Mouse (Mus musculus) hindbrain, embryonic 12.5 days (tissue): Measurements from ENCODE around the gene Sirt7. TPM values are rescaled to one million over a fixed set of nuclear protein-coding genes. Genes with fewer than 3 reads are reported as not detected.
A peak's percentile ranks its signal among the peaks of the same experiment; 100 is the strongest.

Source experiments
- ATAC-seq: fragments of 200-750 bp; cut with Nextera tagmentation; 2 replicates; pipeline ENCODE4 v1.8.0; 2017; ENCODE audit warnings: moderate TSS enrichment; ENCODE audit not compliant: low FRiP score
- H3K27ac ChIP-seq: fragments of 300-500 bp; sonication (generic); 2 replicates; pipeline ENCODE4 v1.5.1; 2016; ENCODE audit warnings: mild to moderate bottlenecking
- H3K27me3 ChIP-seq: fragments of 300-500 bp; sonication (generic); 2 replicates; pipeline ENCODE4 v1.6.1; 2016; ENCODE audit warnings: mild to moderate bottlenecking
- H3K36me3 ChIP-seq: fragments of 300-500 bp; sonication (generic); 2 replicates; pipeline ENCODE4 v1.6.1; 2016; ENCODE audit warnings: mild to moderate bottlenecking
- H3K4me1 ChIP-seq: fragments of 300-500 bp; sonication (generic); 2 replicates; pipeline ENCODE4 v1.6.1; 2016
- H3K4me2 ChIP-seq: fragments of 300-500 bp; sonication (generic); replicated peaks from 2 replicates; pipeline ENCODE4 v1.6.1; 2016; ENCODE audit warnings: mild to moderate bottlenecking
- H3K4me3 ChIP-seq: fragments of 300-500 bp; sonication (generic); 2 replicates; pipeline ENCODE4 v1.5.1; 2016; ENCODE audit warnings: mild to moderate bottlenecking
- H3K9ac ChIP-seq: fragments of 300-500 bp; sonication (generic); 2 replicates; pipeline ENCODE4 v1.6.1; 2016; ENCODE audit warnings: mild to moderate bottlenecking, moderate library complexity
- H3K9me3 ChIP-seq: fragments of 300-500 bp; sonication (generic); replicated peaks from 2 replicates; pipeline ENCODE4 v1.6.1; 2016; ENCODE audit warnings: mild to moderate bottlenecking
- WGBS: fragments of 180-500 bp; shearing (Covaris S2); methylation state at CpG from one replicate; pipeline ENCODE4 v1.1.7; 2016; 5-methylcytosine and 5-hydroxymethylcytosine counted together
- polyA plus RNA-seq: library from polyadenylated mRNA; unstranded; fragments of >200 nt; fragmentation: Nextera tagmentation; extraction: Ambion mirVana; gene quantifications from 2 replicates; pipeline ENCODE4 v1.2.1, GENCODE M21; 2016

The Sirt7 gene
- polyA plus RNA-seq, 1 experiment from 2014 or later: 43.9 TPM

DNA sequence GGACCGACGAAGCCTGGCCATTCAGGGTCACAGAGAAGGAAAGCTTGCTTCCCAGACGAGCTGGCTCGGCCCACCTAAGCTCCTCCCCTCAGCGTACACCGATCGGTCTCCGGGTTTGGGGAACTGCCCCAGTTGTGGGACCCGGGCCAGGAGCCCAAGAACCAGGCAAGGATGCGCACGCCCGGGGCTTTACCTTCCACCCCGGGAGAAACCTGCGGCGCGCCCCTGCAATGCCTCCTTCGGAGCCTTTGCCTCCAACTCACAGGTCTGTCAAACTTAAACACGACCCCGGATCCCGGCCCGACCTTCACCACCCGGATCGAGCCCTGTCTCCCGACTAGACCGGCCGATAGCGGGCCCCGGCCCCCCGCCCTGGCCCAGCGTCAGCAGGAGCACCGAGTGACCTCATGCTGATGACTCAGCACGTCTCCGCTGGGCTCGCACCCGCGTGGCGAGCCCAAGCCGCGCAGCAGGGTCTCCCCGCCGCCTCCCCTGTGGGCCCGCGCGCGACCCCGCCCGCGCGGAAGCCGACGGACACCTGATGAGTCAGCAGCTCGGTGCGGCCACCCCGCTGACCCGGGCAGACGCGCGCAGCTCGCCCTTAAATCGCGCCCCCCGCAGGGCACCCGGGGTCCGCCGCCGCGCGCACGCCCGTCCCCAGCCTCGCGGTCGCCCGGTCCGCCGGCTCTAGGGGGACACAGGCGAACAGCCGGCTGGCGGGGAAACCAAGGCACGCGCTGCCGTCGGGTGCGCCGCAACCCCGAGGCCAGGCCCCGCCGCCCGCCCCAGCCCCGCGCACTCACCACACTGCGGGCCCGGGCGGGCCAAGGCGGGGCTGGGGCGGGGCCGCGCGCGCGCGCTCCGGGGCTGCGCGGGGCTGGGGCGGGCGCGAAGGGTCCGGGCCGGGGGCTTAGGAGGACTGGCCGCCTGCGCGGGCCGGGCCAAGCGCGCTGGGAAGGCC, 7.8 kb upstream of the Sirt7 start:
- H3K9me3 ChIP-seq: no peaks in the 10 kb centered on the region
- peaks cover 36% of the 10 kb centered on the region for H3K4me1 ChIP-seq
- H3K27ac ChIP-seq: peak overlapping the region; percentile 89
- no peaks in the 10 kb centered on the region for H3K27me3 ChIP-seq
- peaks cover 13% of the 10 kb centered on the region for H3K36me3 ChIP-seq
- H3K4me3 ChIP-seq: peak overlapping the region; percentile 95
- peak overlapping the region; percentile 82 for H3K4me2 ChIP-seq
- H3K9ac ChIP-seq: peak overlapping the region; percentile 95
- under 1% methylated on average over 93 of the region's 116 CpGs for WGBS
- ATAC-seq: peak; percentile 89

DNA sequence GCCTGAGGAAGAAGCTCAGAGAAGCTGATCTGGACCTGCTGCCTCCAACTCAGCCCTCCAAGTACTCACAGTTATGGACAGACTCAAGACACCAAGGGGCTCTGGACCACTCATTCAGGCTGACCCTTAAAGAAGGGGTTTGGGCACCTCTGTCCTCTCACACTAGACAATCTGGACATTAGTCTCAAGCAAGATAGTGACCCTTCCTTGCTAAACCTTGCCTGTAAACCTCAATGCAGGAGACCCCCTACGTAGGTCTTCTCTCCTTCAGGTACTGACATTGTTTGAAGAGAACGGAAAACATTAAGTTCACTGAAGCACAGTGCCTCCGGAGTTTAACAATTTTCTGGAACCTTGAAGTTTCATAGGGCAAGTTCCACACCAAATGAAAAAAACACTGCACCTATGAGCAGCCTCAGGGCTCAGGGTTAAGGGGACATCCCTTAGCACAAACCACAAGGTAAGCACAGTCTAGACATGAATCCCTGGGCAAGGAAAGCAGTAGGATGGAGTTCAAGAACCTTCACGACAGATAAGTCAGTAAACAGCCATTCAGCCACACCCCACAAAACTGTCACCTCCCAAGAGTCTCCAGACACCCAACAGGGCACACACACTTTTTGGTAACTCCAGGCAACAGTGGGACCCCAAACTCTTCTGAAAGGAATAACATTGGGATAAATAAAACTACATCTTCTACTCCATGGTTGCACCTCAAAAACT, 6.8 kb upstream of the Sirt7 start:
- Histone ChIP-seq H3K4me3 (peak overlapping the region; percentile 95), H3K36me3 (peaks cover 22% of the 10 kb centered on the region), H3K27ac (peak overlapping the region; percentile 89; the same call in 1 of the 2 replicates), H3K27me3 (no peaks in the 10 kb centered on the region), H3K4me2 (peak overlapping the region; percentile 82), H3K4me1 (peaks cover 36% of the 10 kb centered on the region), H3K9me3 (no peaks in the 10 kb centered on the region), H3K9ac (peak overlapping the region; percentile 95)
- 67% methylated on average over 4 of the region's 4 CpGs for WGBS
- no peak for ATAC-seq

DNA sequence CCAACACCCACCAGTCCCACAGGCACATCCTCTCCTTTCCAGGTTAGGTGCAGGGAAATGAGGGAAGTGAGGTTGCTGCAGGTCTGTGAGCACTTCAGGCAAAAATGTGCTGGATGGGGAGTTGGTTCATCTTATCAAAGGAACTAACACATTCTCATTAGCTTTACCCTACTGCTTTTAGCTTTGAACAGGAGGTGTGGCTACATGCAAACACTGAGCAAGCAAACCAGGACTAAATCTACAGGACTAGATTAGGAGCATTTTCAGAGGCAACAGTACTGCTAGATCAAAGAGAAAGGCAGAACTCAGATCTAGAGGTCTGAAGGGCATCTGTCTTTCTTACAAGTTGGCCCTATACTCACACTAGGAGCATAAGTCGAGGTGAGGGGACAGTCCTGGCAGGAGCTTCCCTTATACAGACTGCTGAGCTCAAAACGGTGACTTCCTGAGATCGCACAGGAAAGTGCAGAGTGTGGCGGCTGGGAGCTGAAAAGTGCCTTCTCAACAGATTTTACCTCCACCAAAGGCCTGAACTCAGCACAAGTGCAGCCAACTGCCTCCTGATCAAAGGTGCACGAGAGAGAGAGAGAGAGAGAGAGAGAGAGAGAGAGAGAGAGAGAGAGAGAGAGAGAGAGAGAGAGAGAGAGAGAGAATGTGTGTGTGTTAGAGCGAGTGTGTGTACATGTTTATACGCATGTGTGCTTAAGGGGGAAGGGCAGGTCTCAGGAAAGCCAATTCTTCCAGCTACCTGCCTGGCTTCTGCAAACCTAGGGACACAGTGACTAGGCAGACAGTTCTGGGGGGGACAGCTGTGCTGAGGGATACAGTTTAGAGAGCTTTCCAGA, 6.1 kb upstream of the Sirt7 start:
- peaks cover 36% of the 10 kb centered on the region for H3K4me1 ChIP-seq
- 41% methylated on average over 7 of the region's 7 CpGs for WGBS
- H3K9me3 ChIP-seq: no peaks in the 10 kb centered on the region
- H3K4me2 ChIP-seq: peak overlapping the region; percentile 82; the same call in 1 of the 2 replicates
- H3K27me3 ChIP-seq: no peaks in the 10 kb centered on the region
- peak overlapping the region; percentile 95; the same call in 1 of the 2 replicates for H3K4me3 ChIP-seq
- H3K36me3 ChIP-seq: peaks cover 27% of the 10 kb centered on the region
- ATAC-seq: no peak
- peak overlapping the region; percentile 33 for H3K9ac ChIP-seq
- H3K27ac ChIP-seq: no peak overlapping the region

DNA sequence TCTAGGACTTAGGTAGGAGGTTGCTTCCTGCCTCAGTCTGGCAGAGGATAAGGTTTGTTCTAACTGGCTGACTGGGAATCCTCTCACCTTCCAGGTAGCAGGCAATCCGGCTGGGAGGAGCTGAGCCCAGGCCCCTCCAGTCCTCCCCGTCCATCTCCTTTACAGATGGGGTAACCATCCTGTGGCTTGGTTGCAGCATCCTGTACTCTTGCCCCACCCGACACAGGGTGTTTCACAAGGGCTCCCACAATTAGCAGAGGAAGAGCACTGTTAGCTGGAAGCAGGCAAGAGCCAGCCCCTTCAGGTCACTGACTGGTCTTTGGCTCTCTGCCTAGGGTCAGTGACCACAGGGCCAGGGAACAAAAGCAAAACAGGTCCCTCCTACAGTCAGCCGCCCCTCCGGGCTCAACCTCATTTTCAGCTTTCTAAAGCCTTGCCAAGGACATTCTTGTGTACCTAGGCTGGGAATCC, 5.4 kb upstream of the Sirt7 start:
- Histone ChIP-seq H3K27ac (peak overlapping the region; percentile 64), H3K36me3 (peaks cover 27% of the 10 kb centered on the region), H3K27me3 (no peaks in the 10 kb centered on the region), H3K9ac (peak overlapping the region; percentile 33), H3K4me3 (0 out of 2 replicates have a peak overlapping the region, but pooled peaks have one; percentile 7), H3K4me1 (peaks cover 37% of the 10 kb centered on the region), H3K9me3 (no peaks in the 10 kb centered on the region), H3K4me2 (peak overlapping the region; percentile 29)
- WGBS: 32% methylated on average over 5 of the region's 5 CpGs
- ATAC-seq: no peak

DNA sequence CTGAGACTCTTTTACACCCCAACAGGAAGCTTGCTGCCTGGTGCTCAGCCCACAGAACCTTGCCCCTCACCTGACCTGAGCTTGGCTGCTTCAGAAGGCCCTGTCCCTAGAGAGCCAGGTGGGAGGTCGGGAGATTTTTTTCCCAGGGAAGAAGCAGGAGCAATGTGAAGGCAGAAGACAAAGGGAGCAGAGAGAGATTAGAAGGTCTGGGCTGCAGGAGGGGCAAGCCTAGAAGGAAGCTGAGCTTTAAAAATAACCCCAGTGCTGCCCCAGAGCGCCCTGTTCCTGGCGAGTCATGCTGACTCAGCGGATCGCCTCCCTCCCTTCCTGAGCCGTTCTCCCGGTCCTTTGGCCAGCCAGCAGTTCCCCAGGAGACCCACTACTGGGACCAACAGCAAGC, 4.9 kb upstream of the Sirt7 start:
- ATAC-seq: no peak
- 25% methylated on average over 7 of the region's 7 CpGs for WGBS
- H3K9ac ChIP-seq: peak overlapping the region; percentile 33
- peaks cover 27% of the 10 kb centered on the region for H3K36me3 ChIP-seq
- H3K4me2 ChIP-seq: peak overlapping the region; percentile 29
- no peaks in the 10 kb centered on the region for H3K9me3 ChIP-seq
- H3K27me3 ChIP-seq: no peaks in the 10 kb centered on the region
- peaks cover 41% of the 10 kb centered on the region for H3K4me1 ChIP-seq
- 0 out of 2 replicates have a peak overlapping the region, but pooled peaks have one; percentile 7 for H3K4me3 ChIP-seq
- H3K27ac ChIP-seq: peak overlapping the region; percentile 64

DNA sequence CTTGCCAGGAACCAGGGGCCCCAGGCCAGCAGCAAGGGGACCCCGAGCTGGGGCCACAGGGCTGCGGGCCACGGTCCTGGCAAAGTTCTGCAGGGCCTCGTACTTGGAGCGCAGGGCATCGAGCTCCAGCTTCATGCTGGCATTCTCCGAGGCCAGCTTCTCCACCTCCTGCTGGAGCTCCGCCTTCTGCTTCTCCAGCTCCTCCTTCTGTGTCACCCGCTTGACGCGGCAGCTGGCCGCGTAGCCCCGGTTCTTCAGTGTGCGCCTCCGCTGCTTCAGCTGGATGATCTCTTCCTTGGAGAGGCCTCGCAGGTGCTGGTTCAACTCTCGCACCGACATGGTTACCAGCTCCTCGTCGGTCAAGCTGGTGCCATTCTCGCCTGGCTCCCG, 4.3 kb upstream of the Sirt7 start:
- Histone ChIP-seq H3K27me3 (no peaks in the 10 kb centered on the region), H3K4me3 (no peak overlapping the region), H3K27ac (peak overlapping the region; percentile 64; the same call in 1 of the 2 replicates), H3K4me1 (peaks cover 43% of the 10 kb centered on the region), H3K9ac (peak overlapping the region; percentile 33; the same call in 1 of the 2 replicates), H3K9me3 (no peaks in the 10 kb centered on the region), H3K36me3 (peaks cover 27% of the 10 kb centered on the region), H3K4me2 (peak overlapping the region; percentile 29)
- no peak for ATAC-seq
- 76% methylated on average over 23 of the region's 23 CpGs for WGBS

DNA sequence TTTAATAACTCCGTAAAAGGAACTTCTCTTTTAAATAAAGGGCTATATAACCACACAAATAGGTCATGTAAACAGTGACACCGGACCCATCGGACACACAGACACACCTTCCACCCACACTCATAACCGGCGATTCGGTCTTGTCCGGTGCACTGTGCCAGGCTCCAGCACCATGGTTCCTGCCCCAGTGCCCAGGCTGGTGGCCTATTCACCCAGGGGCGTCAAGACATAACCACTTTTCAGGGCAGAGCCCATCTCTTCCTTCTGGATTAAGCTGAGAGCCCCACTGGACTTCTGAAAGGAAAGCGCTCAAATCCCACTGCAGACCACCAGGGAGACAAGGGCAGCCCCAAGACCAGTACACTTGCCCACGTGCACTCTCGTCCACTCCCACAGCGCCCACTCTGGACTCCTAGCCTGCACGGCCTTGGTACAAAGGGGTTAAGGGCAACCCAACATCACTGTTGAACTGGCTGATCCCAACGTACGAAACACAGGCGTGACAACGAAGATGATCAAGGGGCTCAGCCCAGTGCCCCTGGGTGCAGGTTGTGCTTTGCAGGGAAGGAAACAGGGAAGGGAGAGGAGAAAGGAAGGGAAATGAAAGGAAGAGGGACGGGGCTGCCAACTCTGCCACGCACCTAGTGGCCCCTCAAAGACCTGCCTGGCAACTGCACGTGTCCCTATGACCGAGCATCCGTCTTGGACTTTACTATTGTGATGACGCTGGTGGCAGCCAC, 3.7 kb upstream of the Sirt7 start:
- Histone ChIP-seq H3K27ac (no peak overlapping the region), H3K36me3 (peaks cover 27% of the 10 kb centered on the region), H3K9ac (no peak overlapping the region), H3K9me3 (no peaks in the 10 kb centered on the region), H3K4me3 (no peak overlapping the region), H3K4me1 (peaks cover 46% of the 10 kb centered on the region), H3K4me2 (no peak overlapping the region), H3K27me3 (no peaks in the 10 kb centered on the region)
- 96% methylated on average over 23 of the region's 23 CpGs for WGBS
- ATAC-seq: no peak

DNA sequence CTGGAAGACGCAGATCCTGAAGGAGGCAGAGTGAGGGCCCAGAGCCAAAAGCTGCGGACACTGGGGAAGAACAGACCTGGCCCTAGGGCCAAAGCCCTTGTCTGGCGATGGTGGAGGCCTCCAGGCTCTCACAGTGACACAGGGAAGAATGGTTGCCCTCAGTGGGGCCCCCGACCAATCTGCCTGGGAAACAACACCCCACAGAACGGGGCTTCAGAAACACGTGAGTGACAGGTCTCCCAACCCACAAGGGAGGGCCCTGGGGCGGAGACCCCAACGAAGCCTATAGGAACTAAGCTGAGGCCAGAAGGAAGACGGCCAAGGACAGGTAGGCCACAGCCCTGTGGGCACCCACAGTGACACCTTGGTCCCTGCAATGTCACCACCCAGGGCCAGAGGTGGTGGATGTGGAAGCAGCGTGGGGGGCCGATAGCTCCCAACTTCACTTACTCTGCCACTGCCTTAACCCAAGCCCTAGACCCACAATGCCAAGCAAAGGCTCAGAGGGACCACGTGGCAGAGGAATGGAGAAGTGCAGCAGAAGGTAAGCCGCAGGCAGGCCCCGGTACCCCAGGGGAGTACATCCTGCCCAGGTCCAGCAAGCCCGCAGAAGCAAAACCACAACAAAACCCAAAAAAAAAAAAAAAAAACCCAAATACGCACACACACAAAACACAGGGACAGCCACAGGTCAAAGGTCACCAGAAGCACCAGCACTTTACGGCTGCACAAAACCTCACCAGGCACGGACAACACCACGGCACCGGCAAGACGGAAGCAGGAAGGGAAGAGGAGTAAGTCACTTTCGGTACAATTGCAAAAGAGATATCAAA, 2.6 kb upstream of the Sirt7 start:
- Histone ChIP-seq H3K4me2 (no peak overlapping the region), H3K4me1 (peaks cover 51% of the 10 kb centered on the region), H3K9me3 (no peaks in the 10 kb centered on the region), H3K27ac (no peak overlapping the region), H3K9ac (no peak overlapping the region), H3K4me3 (no peak overlapping the region), H3K36me3 (peaks cover 33% of the 10 kb centered on the region), H3K27me3 (no peaks in the 10 kb centered on the region)
- no peak for ATAC-seq
- 85% methylated on average over 22 of the region's 22 CpGs for WGBS

DNA sequence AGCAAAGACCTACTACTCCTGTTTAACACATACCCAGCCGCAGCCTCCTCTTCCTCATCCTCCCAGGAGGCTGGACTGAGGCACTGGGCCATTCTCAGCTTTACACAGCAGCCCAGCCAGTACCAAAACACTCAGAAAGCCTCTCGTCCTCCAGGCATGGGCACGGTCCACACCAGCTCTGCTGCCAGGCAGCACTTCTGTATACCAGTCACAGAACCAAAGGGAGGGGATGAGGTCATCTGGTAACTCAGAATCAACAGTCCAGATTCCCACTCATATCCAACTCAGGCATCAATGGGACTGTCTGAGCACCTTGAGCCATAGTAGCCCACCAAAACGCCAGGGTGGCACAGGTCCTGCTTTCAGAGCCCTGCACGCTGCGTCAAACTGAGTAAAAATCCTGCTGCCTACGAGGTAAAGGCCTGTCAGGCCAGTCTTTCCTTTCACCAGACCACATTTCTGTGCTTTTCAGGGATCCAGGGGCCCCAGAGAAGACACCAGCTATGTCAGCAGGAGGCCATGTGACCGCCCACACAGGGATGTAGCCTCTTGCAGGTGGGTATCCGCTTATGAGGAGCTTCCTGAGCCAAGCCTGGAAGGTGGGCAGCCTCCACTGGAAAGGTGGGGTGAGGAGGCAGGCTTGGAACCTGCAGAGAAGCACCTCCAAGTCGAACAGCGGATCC, 1.9 kb upstream of the Sirt7 start:
- ATAC-seq: no peak
- H3K36me3 ChIP-seq: peaks cover 41% of the 10 kb centered on the region
- H3K9ac ChIP-seq: no peak overlapping the region
- WGBS: 92% methylated on average over 11 of the region's 11 CpGs
- H3K4me3 ChIP-seq: no peak overlapping the region
- H3K4me1 ChIP-seq: peaks cover 44% of the 10 kb centered on the region
- H3K9me3 ChIP-seq: no peaks in the 10 kb centered on the region
- H3K4me2 ChIP-seq: no peak overlapping the region
- no peaks in the 10 kb centered on the region for H3K27me3 ChIP-seq
- H3K27ac ChIP-seq: no peak overlapping the region

DNA sequence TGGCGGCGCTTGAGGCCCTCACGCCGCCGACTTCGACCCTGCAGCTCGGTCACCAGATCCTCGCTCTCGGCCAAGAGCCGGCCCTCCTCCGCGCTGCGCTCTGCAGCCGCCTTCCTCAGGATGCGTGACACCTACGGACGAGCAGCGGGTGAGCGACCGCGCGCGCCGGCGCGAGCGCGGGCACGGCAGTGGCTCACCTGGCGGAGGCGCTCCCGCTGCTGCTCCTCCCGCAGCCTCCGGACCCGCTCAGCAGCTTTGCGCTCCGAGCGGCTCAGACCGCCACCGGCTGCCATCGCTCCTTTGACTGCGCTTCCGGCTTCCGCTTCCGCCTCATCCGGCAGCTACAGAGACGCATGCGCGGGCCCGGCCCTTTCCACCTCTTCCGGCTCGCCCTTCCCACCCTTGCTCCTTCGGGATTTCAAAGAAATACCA, 344 bp downstream of the Sirt7 start:
- WGBS: under 1% methylated on average over 53 of the region's 53 CpGs
- peak; percentile 74 for ATAC-seq
- Histone ChIP-seq H3K4me3 (peak overlapping the region; percentile 99), H3K9me3 (no peaks in the 10 kb centered on the region), H3K4me2 (peak overlapping the region; percentile 99), H3K36me3 (peaks cover 60% of the 10 kb centered on the region), H3K27me3 (no peaks in the 10 kb centered on the region), H3K27ac (peak overlapping the region; percentile 80), H3K4me1 (peaks cover 24% of the 10 kb centered on the region), H3K9ac (peak overlapping the region; percentile 87)
